Mouse (Mus musculus): Measurements from ENCODE around the gene 4930402H24Rik.
"Not testable (repeated sequence)": the region's sequence is repeated elsewhere in the genome, so short reads cannot be mapped to it uniquely, and the experiment has no call there.

DNA sequence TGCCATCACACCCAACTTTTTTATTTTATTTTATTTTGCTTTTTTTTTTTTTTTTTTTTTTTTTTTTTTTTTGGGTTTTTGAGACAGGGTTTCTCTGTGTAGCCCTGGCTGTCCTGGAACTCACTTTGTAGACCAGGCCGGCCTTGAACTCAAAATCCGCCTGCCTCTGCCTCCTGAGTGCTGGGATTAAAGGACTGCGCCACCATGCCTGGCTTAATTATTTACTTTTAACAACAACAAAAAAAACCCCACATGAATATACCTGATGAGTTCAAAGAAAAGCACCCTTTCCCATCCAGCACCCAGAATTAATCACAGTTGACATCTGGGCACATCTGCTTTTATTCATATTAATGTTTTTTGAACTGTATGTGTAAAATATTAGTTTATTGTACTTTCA is 78.1 kb downstream of the 4930402H24Rik start:
- TF ChIP-seq CTCF (IDR thresholded peaks at IDR 0.05; ENCODE audit: extremely low read depth, insufficient read length, insufficient replicate concordance, low read depth, low read length); POLR2A (IDR thresholded peaks at IDR 0.05; ENCODE audit: low read depth, low read length): not testable (repeated sequence)
